Mouse (Mus musculus) bone marrow, adult 2 months (tissue): ENCODE results near the gene Phlda2. TPM values are rescaled to one million over a fixed set of nuclear protein-coding genes. Genes with fewer than 3 reads are reported as not detected.
A peak's percentile ranks its signal among the peaks of the same experiment; 100 is the strongest.

Experiments
- H3K27ac ChIP-seq: fragments of 200-500 bp; 2 replicates; pipeline ENCODE4 v1.5.1; 2012; ENCODE audit warnings: low read depth, mild to moderate bottlenecking, control low read depth, inconsistent platforms, low read length; ENCODE audit not compliant: control insufficient read depth, poor library complexity, insufficient read depth
- H3K4me1 ChIP-seq: fragments of 200-500 bp; 2 replicates; pipeline ENCODE4 v1.6.1; 2011; ENCODE audit warnings: low read length; ENCODE audit not compliant: control insufficient read depth, insufficient read depth
- H3K4me3 ChIP-seq: fragments of 200-500 bp; replicated peaks from 2 replicates; pipeline ENCODE3; 2011; ENCODE audit warnings: mild to moderate bottlenecking, low read depth, low read length, control low read depth; ENCODE audit not compliant: control insufficient read depth
- CTCF ChIP-seq: fragments of 200-500 bp; IDR thresholded peaks from 2 replicates; pipeline ENCODE4 v1.5.1; 2011; ENCODE audit warnings: low read length, control low read depth; ENCODE audit not compliant: control insufficient read depth, insufficient read depth
- POLR2A ChIP-seq: fragments of 200-500 bp; IDR thresholded peaks from 2 replicates; pipeline ENCODE4 v1.6.1; 2011; ENCODE audit warnings: low read depth, mild to moderate bottlenecking, control low read depth, low read length, borderline replicate concordance; ENCODE audit not compliant: control insufficient read depth
- WGBS: fragments of 180-500 bp; shearing (Covaris S2); methylation state at CpG from one replicate; pipeline ENCODE4 v1.1.7; 2018; 5-methylcytosine and 5-hydroxymethylcytosine counted together
- polyA plus RNA-seq: library from polyadenylated mRNA; stranded (reverse); fragments of >200 nt; gene quantifications from 2 replicates; pipeline ENCODE4 v1.2.4, GENCODE M21; 2011; ENCODE audit warnings: low replicate concordance; ENCODE audit not compliant: missing spikeins, insufficient read depth, insufficient read length

Gene Phlda2
- polyA plus RNA-seq, 1 experiment, result 9.1 TPM

- H3K4me3 ChIP-seq, result no peak overlapping the region
- H3K27ac ChIP-seq, result no peak overlapping the region
- TF ChIP-seq CTCF, result no peak
- peaks cover 2% of the 10 kb centered on the region for H3K4me1 ChIP-seq
- 87% methylated on average over 3 of the region's 3 CpGs for WGBS
These were observed 33.3 kb upstream of the Phlda2 start for GRCm38 (mm10) chr7:143536251-143536650.

DNA sequence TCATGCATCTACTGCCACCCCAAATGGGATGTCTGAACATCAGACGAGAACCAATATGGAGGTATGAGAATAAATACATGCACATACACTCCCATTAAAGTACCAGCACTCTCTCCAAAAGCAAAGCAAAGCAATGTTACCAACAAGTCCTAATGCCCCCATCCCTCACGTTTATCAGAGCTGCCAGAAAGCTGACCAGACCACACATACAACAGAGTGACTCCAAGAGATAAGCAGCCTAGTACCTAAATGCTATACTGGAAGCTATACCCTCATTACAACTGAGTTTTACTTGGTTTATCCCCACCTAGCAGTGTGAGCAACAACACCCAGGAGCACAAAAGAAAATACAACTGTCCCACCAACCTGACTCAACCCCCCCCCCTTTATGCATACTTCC lies 30.3 kb upstream of the Phlda2 start:
- WGBS, result 66% methylated on average over 2 of the region's 2 CpGs
- H3K27ac ChIP-seq, result no peak overlapping the region
- TF ChIP-seq POLR2A (no peak), CTCF (no peak)
- H3K4me3 ChIP-seq, result no peak overlapping the region
- peaks cover 2% of the 10 kb centered on the region for H3K4me1 ChIP-seq

GRCm38 (mm10) chr7:143532410-143532809 lies 29.5 kb upstream of the Phlda2 start:
- no peaks in the 10 kb centered on the region; the same call in 1 of the 2 replicates for H3K4me1 ChIP-seq
- no peak overlapping the region for H3K4me3 ChIP-seq
- WGBS, result 81% methylated on average over 1 of the region's 1 CpGs
- no peak overlapping the region for H3K27ac ChIP-seq
- TF ChIP-seq POLR2A (no peak), CTCF (no peak)

DNA sequence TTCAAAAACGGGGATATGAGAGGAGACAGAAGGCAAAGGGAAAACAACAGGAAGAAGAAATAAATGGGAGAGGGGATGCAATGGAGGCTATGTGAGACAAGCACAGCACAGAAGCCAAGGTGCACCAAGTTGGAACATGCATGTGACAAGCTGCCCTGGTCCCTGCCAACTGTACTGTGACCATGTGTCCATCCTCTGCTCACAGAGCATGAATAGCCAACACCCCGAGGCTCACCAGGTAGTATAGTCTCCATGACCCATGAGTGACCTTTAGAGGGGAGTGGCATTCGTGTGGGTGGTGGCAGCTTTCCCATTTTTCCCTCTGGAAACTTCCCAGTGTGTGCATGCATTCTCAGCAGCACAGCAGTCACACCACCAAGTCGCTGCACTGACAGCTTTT lies 16.4 kb upstream of the Phlda2 start:
- 79% methylated on average over 4 of the region's 4 CpGs for WGBS
- H3K4me3 ChIP-seq, result no peak overlapping the region
- no peaks in the 10 kb centered on the region for H3K4me1 ChIP-seq

DNA sequence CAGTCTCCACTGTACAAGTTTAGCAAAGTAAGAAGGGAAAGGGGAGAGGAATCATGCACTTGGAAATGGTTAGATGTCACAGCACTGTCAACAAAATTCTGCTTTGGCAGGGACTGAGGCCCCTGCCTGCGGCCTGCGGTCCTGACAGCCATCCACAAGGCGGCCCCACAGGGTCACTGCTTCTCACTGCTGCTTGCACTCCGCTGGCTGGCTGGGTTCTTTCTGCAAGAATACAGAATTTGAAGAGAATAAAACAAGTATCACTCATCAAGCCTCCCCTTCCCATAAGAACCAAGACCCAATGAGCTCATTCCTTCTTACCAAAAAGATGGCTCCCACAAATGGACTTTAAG lies 11.4 kb upstream of the Phlda2 start:
- no peak overlapping the region for H3K4me3 ChIP-seq
- H3K27ac ChIP-seq, result no peak overlapping the region
- no peaks in the 10 kb centered on the region for H3K4me1 ChIP-seq
- WGBS, result 91% methylated on average over 4 of the region's 4 CpGs
- TF ChIP-seq POLR2A (no peak), CTCF (no peak)

More for the DNA sequence above, 16.4 kb upstream of the Phlda2 start:
- H3K27ac ChIP-seq, result no peak overlapping the region
- TF ChIP-seq POLR2A (no peak), CTCF (no peak)

DNA sequence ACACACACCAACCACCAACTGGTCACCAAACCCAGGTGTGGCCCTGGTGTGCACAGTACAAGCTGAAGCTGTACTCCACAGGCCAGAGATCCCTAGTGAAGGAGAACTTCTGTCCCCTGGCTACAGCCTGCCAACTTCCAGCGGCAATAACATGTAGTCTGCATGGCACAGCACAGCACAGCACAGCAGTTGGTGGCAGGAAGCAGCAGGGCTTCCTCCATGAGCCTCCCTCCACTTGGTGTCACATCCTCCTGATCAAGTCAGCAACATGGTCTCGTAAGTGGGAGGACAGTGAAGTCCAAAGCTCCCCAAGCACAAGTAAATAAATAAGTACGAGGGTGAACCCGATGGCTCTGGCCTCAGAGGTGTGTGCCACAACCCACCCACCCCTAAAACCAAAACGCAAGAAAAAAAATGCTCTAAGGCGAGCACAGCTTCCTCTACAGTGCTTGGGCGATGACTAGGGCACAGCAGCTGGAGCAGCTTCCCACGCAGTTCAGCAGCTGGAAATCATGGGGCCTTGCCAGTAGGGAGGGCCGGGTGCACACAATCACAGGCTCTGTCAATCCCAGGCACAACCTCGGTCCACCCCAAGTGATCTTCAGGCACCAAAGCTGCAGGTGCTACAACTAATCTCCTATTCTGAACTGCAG lies 10.9 kb upstream of the Phlda2 start:
- 22% methylated on average over 10 of the region's 10 CpGs for WGBS
- no peaks in the 10 kb centered on the region for H3K4me1 ChIP-seq
- TF ChIP-seq CTCF (no peak), POLR2A (no peak)
- no peak overlapping the region for H3K4me3 ChIP-seq
- no peak overlapping the region for H3K27ac ChIP-seq

DNA sequence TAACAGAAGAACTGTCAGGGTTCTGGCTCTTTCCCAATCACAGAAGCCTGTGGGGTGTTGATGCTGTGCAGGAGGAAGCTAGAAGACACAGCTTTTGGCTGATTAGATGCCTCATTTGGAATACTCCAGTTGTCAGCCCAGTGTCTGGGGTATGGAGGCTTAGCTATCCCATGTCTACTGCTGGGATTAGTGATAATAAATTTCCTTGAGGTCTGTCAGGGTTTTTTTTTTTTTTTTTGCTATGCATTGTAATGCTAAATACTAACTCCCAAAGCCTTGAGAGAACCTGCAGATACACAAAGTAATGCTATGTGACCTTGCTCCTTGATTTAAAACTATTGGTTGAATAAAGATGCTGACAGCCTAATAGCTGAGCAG lies 8.4 kb upstream of the Phlda2 start:
- Histone ChIP-seq H3K4me1 (no peaks in the 10 kb centered on the region), H3K4me3 (no peak overlapping the region), H3K27ac (no peak overlapping the region)
- TF ChIP-seq POLR2A, result no peak
- no peak for TF ChIP-seq CTCF

- H3K4me1 ChIP-seq, result no peaks in the 10 kb centered on the region
- WGBS, result 77% methylated on average over 3 of the region's 3 CpGs
- TF ChIP-seq POLR2A (no peak), CTCF (peak; percentile 25; the same call in 1 of the 2 replicates)
- H3K27ac ChIP-seq, result no peak overlapping the region
- no peak overlapping the region for H3K4me3 ChIP-seq
These were observed 7.8 kb upstream of the Phlda2 start for GRCm38 (mm10) chr7:143510593-143511334.
